Mouse (Mus musculus) adrenal gland, postnatal 0 days (tissue): ENCODE results near the gene Ms4a18. TPM values are rescaled to one million over a fixed set of nuclear protein-coding genes. Genes with fewer than 3 reads are reported as not detected.

Source experiments
- polyA plus RNA-seq: library from polyadenylated mRNA; unstranded; fragments of >200 nt; fragmentation: Nextera tagmentation; extraction: Ambion mirVana; gene quantifications from 2 replicates; pipeline ENCODE4 v1.2.1, GENCODE M21; 2015

Gene Ms4a18
- polyA plus RNA-seq: not detected in 2 replicates

GRCm38 (mm10) chr19:11017891-11018290, at the start of gene Ms4a18:
Gene Ms4a18, minus strand, starts transcription at chr19:11018031.

GRCm38 (mm10) chr19:10993150-10993549, 24.7 kb downstream of the Ms4a18 start, which contains the start of gene Ms4a15:
Gene Ms4a15, minus strand, starts transcription at chr19:10993250.

GRCm38 (mm10) chr19:10974238-10974865, 43.5 kb downstream of the Ms4a18 start, which contains the start of gene Ms4a10:
Gene Ms4a10, minus strand, starts transcription at chr19:10974670.

GRCm38 (mm10) chr19:10949112-10949511, 68.7 kb downstream of the Ms4a18 start, which contains the start of gene Ccdc86:
Gene Ccdc86, minus strand, starts transcription at chr19:10949266.

Other genes starting within 250 kb of the Ms4a18 start
- gene Cd6, start 188.0 kb downstream of the Ms4a18 start, polyA plus RNA-seq: not detected in 2 replicates
- gene Slc15a3, start 178.3 kb downstream of the Ms4a18 start, polyA plus RNA-seq: 0.80 and 1.6 TPM in 2 replicates
- 25.0 and 26.9 TPM in 2 replicates for gene Tmem132a, start 148.1 kb downstream of the Ms4a18 start, polyA plus RNA-seq
- gene Tmem109, start 136.0 kb downstream of the Ms4a18 start, polyA plus RNA-seq: 74.4 and 98.8 TPM in 2 replicates
- 26.1 and 41.2 TPM in 2 replicates for gene Prpf19, start 122.8 kb downstream of the Ms4a18 start, polyA plus RNA-seq
- gene Zp1, start 97.4 kb downstream of the Ms4a18 start, polyA plus RNA-seq: not detected in 2 replicates
- not detected in 2 replicates for gene Ptgdr2, start 80.9 kb downstream of the Ms4a18 start, polyA plus RNA-seq
- 10.8 and 19.5 TPM in 2 replicates for gene Ccdc86, start 68.8 kb downstream of the Ms4a18 start, polyA plus RNA-seq
- 21.2 and 34.7 TPM in 2 replicates for gene Ms4a10, start 43.4 kb downstream of the Ms4a18 start, polyA plus RNA-seq
- 0.06 and 0.37 TPM in 2 replicates for gene Ms4a15, start 24.8 kb downstream of the Ms4a18 start, polyA plus RNA-seq
- gene Ms4a8a, start 63.1 kb upstream of the Ms4a18 start, polyA plus RNA-seq: 0.23 and 0.50 TPM in 2 replicates
- gene 1700017D01Rik, start 112.8 kb upstream of the Ms4a18 start, polyA plus RNA-seq: not detected in 2 replicates
- gene 1700025F22Rik, start 147.3 kb upstream of the Ms4a18 start, polyA plus RNA-seq: not detected in 2 replicates
- not detected in 2 replicates for gene Ms4a13, start 178.7 kb upstream of the Ms4a18 start, polyA plus RNA-seq
- gene Ms4a12, start 214.4 kb upstream of the Ms4a18 start, polyA plus RNA-seq: not detected in 2 replicates
- 0.60 and 1.1 TPM in 2 replicates for gene Ms4a1, start 248.2 kb upstream of the Ms4a18 start, polyA plus RNA-seq